Mouse (Mus musculus): ENCODE results near the gene Rbbp6.

Gene Rbbp6

DNA sequence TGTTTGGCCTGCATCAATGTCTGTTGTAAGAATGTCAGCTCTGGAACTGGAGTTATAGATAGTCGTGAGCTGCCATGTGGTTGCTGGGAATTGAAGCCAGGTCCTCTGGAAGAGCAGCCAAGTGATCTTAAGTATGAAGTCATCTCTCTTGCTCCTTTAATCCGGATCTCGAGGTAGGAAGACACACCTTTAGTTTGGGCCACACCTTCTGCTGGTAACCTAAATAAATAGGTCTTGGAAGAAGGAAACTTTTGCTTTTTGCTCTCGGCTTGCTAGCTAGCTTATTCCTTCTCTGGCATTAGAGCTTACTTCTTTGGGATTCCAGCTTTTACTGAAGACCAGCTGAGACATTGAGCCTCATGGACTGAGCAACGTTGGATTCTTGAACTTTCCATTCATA, at the start of gene Rbbp6:
Gene Rbbp6 (plus strand): TSS at position 301 of the 400 bp plus-strand sequence.
- no peak for DNase-seq

DNA sequence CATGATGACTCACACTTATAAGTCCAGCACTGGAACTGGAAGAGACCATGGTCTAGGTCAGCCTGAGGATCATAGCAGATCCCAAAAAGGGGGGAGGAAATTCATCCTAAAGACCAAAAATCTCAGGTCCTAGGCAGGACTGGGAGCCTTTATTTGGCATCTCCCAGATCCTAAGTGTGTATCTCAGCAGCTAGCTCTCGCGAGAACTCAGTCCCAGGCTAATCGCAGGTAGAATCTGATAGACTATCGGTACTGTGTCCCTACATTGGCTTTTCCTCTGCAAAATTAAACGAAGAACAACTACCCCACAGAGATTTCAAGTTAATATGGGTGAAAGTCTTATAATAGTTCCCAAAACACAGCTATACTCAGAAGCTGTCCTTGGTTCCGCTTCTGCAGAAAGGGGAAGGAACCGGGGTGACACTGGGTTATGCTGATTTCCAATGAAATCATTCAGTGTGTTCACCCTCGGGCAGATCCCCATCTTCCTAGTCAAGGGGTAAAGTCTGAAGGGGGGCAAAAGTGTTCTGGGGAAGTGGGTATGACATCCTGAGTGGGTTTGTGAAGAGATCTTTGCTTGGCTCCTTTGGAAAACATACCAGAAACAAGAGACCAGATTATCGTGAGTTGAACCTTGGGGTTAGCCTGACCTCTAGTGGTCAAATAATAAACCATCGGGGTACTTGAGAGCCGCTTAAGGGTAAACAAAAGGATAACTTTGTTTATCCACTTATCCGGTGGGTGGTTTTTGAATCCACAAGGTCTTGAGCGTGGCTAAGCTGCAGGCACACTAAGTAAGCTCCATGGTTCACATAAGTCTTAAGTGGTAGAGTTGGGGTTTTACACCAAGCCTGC, 45.5 kb upstream of the Rbbp6 start:
- DNase-seq: peak; percentile 55

DNA sequence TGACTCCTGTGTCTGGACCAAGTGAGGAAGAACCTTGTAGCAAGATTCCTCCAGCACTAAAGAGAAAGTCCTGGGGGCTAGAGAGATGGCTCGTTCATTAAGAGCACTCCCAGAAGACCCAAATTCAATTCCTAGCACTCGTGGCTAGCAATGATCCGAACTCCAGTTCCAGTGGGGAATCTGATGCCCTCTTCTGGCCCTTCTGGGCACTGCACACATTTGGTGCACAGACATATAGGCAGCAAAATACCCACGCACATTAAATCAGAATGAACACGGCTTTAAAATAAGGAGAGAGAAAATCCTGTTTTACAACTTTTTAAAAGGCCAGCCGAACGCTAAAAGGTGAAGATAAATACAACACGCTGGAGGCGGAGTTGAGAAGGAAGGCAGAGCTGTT, 43.9 kb upstream of the Rbbp6 start:
- peak; percentile 9 for DNase-seq

DNA sequence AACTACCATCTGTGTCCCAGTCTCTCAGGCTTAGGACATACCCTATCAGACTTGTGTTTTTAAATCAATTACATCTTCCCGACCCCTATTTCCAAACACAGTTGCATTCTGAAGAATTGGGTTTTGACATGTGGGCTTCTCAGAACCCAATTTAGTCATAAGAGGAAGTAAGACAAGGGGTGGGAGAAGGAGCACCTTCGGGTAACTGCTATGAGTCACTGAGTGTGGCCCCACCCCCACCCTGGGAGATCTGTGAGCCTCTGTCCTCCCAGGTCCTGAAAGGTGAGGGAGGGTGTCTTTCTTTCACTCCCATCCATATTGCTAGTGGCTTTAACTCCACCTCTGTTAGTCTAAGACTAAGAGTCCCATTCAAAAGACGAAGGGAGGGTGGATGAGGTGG, 41.2 kb upstream of the Rbbp6 start:
- DNase-seq: no peak

DNA sequence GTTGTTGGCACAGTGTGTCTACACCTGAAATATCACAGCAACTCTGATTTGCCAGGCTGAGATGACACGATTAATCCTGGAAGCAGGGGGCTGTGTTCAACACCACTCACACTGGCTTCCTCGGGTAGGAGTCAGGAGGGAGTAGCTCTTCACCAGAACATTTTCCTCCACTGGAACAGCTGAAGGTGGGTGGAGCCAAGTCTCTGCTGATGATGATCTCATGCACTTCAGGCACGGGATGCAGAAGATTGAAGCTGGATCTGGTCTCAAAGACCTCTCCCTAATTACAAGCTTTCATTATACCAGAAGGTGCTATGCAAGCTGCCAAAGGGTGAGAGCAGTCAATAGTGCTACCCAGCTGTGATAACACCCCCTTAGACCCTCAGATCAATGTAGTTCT, 35.0 kb upstream of the Rbbp6 start:
- no peak for DNase-seq

DNA sequence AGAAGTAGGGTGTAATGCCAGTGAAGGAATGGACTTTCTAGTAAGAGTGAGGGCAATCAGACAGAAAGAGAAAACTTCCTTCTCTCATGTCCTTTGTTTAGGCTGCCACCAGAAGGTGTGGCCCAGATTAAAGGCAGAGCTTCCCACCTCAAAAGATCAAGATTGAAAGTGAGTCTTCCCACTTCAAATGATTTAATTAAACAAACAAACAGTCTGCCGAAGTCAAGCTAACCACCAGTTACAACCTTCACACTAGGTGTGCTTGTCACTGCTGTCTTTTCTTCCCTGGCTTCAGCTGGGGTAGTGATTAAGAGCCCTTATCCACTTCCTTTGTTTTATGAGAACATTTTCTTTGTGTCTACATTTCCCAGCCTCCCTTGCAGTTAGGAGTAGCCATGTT, 33.3 kb upstream of the Rbbp6 start:
- no peak for DNase-seq

DNA sequence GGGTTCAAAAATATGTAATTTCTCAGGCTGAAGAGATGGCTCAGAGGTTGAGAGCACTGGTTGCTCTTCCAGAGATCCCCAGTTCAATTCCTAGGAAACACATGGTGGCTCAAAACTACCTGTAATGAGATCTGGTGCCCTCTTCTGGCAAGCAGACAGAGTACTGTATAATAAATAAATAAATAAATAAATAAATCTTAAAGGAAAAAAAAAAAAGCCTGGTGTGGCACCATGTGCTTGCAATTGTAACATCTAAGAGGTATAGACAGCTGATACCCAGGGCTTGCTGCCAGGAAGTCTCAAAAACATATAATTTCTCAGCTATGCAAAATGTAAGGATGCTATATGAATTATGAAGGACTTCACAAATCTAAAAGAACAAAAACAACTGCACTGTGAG, 28.9 kb upstream of the Rbbp6 start:
- DNase-seq: no peak

DNA sequence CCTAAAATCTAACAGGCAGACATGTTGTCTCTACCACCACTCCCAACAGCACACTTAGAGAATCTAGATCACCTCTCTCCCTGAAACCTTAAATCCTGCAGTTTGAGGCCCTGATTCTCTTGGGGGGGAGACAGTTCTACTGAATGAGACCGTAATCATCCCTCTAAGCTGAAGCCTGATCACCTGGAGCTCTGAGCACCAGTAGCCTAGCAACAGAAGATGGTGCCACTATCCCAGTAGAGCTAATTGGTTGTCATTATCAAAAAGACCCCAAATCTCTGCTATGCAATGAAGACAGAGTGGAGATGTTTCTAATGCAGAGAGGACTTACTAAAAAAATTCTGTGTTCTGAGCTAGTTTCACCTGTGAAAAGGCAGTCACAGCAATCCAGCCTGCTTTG, 27.3 kb upstream of the Rbbp6 start:
- DNase-seq: no peak

DNA sequence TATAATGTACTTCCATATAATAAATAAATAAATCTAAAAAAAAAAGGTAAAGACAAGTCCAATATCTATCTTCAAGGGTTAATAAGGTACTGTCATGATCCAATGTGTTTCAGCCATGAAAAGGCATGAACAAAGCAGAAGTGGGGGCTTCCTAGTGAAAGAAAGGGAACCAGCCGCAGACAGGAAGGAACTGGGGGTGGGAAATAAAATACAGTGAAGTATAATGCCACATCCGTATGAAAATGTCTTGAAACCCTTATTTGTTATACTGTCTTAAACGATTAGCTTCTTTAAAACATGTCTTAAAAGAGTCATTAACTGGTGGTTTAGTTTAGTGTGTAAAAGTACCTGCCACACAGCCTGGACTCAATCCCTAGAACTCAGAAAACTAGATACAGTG, 26.3 kb upstream of the Rbbp6 start:
- no peak for DNase-seq

DNA sequence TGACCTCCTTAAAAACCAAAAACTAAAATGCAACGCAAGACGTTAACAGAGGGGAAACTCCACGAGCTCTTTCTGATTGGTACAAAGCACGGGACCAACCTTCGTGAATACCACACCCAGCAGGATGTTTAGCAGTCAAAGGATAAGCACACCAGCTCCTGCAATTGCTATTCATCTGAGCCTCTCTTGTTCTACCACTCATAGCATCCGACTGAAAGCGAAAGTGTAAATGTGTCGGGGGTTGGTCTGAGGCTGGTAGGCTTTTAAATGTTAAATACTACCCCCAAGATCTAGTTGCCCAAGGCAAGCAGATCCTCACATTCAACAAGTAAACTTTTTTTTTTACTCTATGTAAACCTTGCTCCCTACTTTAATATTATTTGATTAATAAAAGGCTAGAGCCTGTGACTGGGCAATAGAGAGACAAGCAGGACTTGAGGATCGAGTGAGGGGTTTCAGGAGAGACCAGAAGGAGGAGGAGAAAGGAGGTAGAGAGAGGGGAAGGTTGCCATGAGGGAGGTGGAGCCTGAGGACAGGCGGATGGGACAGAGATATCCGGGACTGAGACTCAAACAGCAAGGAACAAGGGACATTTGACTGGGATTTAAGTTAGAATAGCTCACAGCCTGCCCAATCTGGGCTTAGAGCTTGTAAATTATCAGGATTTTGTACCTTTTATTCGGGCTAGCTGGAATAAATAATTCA, 25.0 kb upstream of the Rbbp6 start:
- no peak for DNase-seq

DNA sequence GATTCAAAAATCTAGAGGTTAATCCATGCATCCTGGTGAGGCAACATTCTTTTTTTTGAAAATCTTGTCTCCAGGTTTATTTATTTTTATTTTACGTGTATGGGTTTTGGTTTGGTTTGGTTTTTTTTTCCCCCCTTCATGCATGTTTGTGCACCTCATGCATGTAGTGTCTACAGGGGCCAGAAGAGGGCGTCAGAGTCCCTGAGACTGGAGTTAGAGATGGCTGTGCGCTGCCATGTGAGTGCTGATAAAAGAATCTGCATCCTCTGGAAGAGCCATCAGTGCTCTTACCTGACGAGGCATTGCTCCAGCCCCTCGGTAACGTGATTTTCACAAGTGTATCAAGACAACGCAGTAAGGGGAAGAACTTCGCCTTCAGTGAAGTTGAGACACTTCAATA, 23.4 kb upstream of the Rbbp6 start:
- no peak for DNase-seq

DNA sequence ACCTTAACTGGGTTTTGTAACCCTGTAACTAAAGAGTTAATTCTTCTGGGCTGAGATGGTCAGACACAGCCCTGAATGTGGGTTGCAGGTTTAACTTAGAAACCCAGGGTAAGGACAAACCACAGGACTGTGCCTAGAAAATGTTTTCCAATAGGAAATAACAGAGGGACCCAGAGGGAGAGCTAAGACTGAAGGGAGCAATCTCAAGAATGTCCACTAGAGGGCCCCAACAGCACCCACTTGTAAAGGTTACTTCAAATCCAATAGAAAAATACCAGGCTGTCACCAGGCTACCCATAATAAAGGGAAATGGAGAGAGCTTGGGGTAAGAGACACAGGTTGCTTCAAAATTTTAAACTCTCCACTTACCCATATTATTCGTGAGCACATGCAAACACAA, 20.3 kb upstream of the Rbbp6 start:
- peak; percentile 85 for DNase-seq

DNA sequence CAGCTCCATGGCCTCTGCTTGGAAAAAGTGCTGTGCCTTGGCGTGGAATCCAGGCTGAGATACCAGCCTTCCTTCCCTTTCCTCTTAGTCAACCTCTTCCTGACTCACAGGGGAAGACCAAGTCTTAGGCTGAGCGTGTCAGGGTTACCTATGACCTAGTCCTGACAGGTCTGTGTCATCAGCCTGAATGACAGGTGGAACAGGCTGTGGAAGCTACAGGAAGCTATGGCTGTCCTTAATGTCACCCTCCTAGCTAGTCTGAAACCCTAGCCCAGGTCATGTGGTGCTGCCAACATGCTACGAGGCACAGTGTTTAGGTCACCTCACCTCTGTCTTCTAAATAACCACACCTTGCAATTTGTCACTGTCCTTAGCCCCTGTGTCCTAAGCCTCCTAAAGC, 16.2 kb upstream of the Rbbp6 start:
- no peak for DNase-seq

DNA sequence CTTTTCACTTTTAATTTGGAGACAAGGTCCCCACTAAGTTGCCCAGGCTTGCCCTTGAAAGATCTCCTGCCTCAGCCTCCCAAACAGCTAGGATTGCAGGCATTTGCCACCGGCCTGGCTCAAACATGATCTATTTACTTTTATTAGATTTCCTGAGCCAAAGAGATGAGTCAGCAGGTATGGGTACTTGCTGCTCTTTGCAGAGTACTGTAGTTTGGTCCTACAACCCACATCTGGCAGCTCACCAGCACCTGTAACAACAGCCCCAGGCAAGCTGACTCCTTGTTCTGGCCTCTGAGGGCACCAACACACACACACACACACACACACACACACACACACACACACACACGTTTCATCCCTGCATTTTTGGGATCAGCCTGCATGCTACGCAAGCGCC, 14.0 kb upstream of the Rbbp6 start:
- no peak for DNase-seq

DNA sequence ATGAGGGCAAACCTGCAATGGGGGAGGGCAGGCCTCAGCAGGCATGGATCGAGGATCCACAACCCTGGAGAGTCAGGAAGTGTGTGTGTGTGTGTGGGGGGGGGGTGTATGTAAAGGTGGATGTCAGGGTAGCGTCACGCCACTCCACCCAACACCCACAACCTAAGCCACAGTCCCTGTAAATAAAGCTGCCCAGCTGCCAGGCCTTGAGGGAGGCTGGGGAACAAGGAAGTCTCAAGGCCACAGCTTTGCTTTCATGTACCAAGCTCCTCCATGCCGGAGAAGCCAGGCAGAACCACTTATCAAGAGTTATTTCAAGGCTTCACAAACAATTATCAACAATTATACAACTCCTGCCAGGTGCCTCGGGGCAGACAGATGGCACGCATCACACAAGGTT, 13.4 kb upstream of the Rbbp6 start:
- no peak for DNase-seq

DNA sequence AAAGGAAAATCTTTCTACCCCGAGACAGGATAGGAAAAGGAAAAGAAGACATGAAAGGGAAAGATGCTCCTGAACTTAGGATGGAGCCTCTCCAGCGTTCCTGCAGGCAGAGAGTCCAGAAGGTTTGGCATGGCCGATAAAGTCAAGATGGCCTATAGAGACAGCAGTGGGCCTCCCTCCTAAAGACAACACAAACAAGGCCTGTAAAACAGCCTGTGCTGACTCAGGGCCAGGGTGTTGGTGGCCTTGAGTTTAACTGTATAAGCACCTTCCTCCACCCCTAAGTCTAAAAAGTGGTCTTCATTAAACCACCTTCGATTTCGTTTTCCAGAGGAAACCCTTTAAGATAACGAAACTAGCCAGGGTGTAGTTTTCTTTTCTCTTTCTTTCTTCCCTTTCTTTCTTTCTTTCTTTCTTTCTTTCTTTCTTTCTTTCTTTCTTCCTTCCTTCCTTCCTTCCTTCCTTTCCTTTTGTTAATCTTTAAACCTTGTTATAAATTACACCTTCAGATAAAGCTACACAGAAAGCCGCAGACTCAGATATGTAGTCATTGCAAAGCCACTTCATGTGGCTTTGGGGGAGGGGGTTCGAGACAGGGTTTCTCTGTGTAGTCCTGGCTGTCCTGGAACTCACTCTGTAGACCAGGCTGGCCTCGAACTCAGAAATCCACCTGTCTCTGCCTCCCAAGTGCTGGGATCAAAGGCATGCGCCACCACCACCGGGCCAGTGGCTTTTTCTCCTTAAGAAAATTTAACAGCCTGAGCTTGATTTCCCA, 10.8 kb upstream of the Rbbp6 start:
- no peak for DNase-seq

DNA sequence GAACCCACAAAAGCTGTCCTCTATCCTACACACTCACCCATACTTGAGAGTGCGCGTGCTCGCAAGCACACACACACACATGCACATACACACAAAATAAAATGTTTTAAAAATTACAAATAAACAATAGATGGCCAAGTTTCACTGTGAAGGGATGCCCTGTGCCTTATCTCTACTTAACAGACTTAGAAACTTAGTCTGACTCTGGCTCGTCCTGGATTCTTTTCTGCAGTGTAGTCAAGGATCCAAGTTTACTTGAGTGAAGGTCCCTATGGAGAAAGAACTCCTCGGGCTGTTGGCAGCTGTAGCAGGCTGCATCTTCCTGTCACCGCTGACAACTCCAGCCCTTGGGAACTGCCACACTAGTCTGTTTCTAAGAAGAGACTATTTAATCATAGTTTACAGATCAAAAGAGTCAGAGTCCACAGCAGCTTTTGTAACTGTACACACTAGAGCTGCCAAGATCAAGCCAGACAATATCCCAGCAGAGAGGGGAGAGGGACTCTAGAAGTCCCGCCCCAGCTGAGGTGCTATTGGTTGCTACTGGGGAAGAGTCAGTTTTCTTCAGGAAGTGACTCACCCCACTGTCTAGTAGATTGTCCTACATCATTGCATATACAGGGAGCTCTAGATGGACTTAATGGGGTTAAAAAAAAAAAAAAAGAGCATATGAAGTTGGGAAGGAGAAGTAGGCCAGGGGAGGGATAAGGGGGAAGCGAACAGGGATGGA, 10.1 kb upstream of the Rbbp6 start:
- peak; percentile 44 for DNase-seq

DNA sequence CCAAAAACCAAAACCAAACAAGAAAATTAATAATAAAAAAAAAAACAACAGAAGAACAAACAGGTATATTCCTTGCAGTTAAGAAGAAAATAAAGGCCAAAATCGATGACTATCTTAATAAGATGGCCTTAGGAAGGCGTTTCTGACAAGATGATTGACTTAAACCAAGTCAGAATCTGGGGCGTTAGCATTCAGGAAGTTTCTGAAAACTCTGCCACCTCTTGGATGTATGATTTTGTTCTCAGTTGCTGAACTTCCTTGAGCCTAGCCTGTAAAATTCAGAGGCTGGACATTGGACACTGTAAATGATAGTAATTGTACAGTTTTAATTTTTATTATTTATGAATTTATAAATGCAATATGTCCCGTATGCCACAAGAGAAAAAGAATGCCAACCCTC, 3.3 kb downstream of the Rbbp6 start:
- DNase-seq: no peak

DNA sequence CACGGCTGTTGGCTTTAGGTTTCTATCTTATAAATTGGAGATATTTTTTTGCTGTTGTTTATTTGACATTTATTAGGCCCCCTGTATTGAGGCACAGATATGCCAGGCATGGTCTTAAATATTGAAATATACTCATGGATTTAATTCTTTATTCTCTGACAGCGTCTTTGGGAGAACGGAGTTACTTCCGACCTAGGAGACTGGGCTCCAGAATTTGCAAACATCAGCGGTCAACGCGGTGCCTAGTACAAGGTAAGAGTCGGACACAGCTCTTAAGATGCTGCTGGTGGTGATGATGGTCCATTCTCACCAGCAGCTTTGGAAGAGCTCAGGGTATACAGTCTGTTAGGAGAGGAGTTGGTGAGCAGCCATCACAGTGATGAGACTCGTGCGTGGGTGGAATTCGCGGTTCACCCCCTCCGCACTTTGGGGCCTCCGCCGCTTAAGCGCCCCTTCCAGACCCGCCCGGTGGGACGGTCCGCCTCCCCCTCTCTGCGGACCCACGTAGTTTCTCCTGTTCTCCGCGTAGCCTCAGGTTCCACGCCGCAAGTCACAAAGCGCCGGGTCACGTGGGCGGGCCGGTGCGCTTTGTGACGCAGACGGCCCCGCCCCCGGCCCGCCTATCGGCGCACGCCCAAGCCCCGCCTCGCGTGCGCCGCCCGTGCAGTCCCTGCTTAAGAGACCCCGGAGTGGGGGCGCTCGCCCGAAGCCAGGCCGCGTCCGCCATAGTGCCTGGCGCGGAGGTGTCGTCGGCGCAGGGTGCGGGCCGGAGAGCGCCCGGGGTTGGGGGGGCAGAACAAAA, 3.9 kb downstream of the Rbbp6 start:
- DNase-seq: peak; percentile 97

DNA sequence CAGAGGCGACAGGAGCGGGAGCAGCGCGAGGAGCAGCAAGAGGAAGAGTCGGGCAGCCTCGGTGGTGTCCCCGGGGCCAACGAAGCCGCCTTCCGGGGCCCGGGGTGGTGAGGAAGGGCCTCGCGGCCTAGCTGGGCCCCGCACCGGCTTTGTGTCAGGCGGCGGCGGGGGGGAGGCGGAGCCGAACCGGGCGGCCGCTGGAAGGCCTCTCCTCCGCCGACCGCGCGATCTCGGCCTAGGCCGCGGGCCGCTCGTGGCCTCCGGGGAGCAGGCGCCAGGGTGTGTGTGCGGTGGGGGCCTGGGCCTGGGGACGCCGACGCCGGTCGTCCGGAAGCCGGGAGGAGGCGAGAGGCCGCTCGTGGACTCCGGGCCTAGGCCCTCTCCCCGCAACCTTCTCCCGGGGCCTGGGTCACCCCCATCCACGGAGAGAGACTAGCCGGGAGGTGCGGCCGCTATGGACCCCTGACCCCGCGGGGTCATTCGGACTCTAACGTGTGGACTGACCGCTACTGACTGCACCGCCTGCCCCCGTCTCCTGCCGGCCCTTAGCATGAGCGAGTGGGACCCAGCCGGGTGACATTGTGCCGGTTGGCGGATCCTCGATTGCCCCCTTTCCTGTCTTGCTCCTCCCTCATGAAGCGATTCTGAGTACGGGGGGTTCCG, 4.8 kb downstream of the Rbbp6 start:
- peak; percentile 71 for DNase-seq

DNA sequence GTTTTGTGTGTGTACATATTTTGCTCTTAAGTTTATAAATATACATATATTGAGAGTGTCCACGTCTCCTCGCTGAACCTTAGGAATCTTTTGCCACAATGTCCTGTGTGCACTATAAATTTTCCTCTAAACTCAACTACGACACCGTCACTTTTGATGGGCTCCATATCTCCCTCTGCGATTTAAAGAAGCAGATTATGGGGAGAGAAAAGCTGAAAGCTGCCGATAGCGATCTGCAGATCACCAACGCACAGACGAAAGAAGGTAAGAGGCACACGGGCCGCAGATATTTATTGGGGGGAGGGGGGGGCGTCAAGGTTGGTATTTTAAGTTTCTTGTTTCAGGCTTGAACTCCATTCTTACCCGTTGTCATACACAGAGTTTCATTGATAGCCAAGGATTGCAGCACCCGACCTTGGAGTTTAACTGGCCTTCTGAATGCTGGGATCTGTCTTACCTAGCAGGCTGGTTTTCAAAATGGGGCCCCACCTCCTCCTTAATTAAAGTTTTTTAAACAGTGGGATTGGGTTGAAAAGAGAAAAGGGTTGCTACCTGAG, 5.5 kb downstream of the Rbbp6 start:
- no peak for DNase-seq
